Mouse (Mus musculus): Measurements from ENCODE around the gene Apip. TPM values are rescaled to one million over a fixed set of nuclear protein-coding genes. Genes with fewer than 3 reads are reported as not detected.
A peak's percentile ranks its signal among the peaks of the same experiment; 100 is the strongest.

Apip gene
- polyA plus RNA-seq, 1 experiment from 2014 or later: 51.0 TPM

- no peak overlapping the region for H3K4me2 ChIP-seq (ENCODE audit: low read depth, low read length)
- H3K4me3 ChIP-seq (ENCODE audit: low read length): no peak overlapping the region
- H3K9ac ChIP-seq (ENCODE audit: low read depth, low read length): no peak overlapping the region
- 78% methylated on average over 10 of the region's 10 CpGs for WGBS
- ATAC-seq: no peak
- H3K4me1 ChIP-seq (ENCODE audit: control insufficient read depth, insufficient read depth, low read length): no peaks in the 10 kb centered on the region
- H3K36me3 ChIP-seq (ENCODE audit: control insufficient read depth, insufficient read depth, low read length): 0 out of 2 replicates have a peak, but pooled peaks cover 3% of the 10 kb centered on the region
- H3K9me3 ChIP-seq (ENCODE audit: control insufficient read depth, low read length): no peaks in the 10 kb centered on the region
- no peak overlapping the region for H3K27ac ChIP-seq (ENCODE audit: low read length)
- no peaks in the 10 kb centered on the region for H3K27me3 ChIP-seq (replicated peaks; ENCODE audit: control insufficient read depth, insufficient read depth, low read length)
Observed at GRCm38 (mm10) chr2:103085633-103086032, 12.2 kb downstream of the Apip start.

GRCm38 (mm10) chr2:103086432-103086831 is 13.0 kb downstream of the Apip start:
- 0 out of 2 replicates have a peak, but pooled peaks cover 3% of the 10 kb centered on the region for H3K36me3 ChIP-seq (ENCODE audit: control insufficient read depth, insufficient read depth, low read length)
- no peaks in the 10 kb centered on the region for H3K9me3 ChIP-seq (ENCODE audit: control insufficient read depth, low read length)
- H3K4me2 ChIP-seq (ENCODE audit: low read depth, low read length): no peak overlapping the region
- no peak for ATAC-seq
- 4% methylated on average over 1 of the region's 1 CpGs for WGBS
- H3K4me1 ChIP-seq (ENCODE audit: control insufficient read depth, insufficient read depth, low read length): no peaks in the 10 kb centered on the region
- H3K9ac ChIP-seq (ENCODE audit: low read depth, low read length): no peak overlapping the region
- H3K27me3 ChIP-seq (replicated peaks; ENCODE audit: control insufficient read depth, insufficient read depth, low read length): no peaks in the 10 kb centered on the region
- no peak overlapping the region for H3K27ac ChIP-seq (ENCODE audit: low read length)
- no peak overlapping the region for H3K4me3 ChIP-seq (ENCODE audit: low read length)

- Histone ChIP-seq H3K9me3 (ENCODE audit: control insufficient read depth, low read length) (no peaks in the 10 kb centered on the region), H3K4me2 (ENCODE audit: low read depth, low read length) (no peak overlapping the region), H3K4me3 (ENCODE audit: low read length) (no peak overlapping the region), H3K27ac (ENCODE audit: low read length) (no peak overlapping the region), H3K27me3 (replicated peaks; ENCODE audit: control insufficient read depth, insufficient read depth, low read length) (no peaks in the 10 kb centered on the region), H3K36me3 (ENCODE audit: control insufficient read depth, insufficient read depth, low read length) (0 out of 2 replicates have a peak, but pooled peaks cover 3% of the 10 kb centered on the region), H3K9ac (ENCODE audit: low read depth, low read length) (no peak overlapping the region), H3K4me1 (ENCODE audit: control insufficient read depth, insufficient read depth, low read length) (no peaks in the 10 kb centered on the region)
- 96% methylated on average over 4 of the region's 4 CpGs for WGBS
- ATAC-seq: no peak
Observed at GRCm38 (mm10) chr2:103088099-103088498, 14.6 kb downstream of the Apip start.

GRCm38 (mm10) chr2:103089521-103089920 is 16.0 kb downstream of the Apip start:
- Histone ChIP-seq H3K9me3 (ENCODE audit: control insufficient read depth, low read length) (no peaks in the 10 kb centered on the region), H3K4me3 (ENCODE audit: low read length) (no peak overlapping the region), H3K36me3 (ENCODE audit: control insufficient read depth, insufficient read depth, low read length) (0 out of 2 replicates have a peak, but pooled peaks cover 3% of the 10 kb centered on the region), H3K27me3 (replicated peaks; ENCODE audit: control insufficient read depth, insufficient read depth, low read length) (no peaks in the 10 kb centered on the region), H3K9ac (ENCODE audit: low read depth, low read length) (no peak overlapping the region), H3K27ac (ENCODE audit: low read length) (no peak overlapping the region), H3K4me2 (ENCODE audit: low read depth, low read length) (no peak overlapping the region), H3K4me1 (ENCODE audit: control insufficient read depth, insufficient read depth, low read length) (no peaks in the 10 kb centered on the region)
- no peak for ATAC-seq
- 79% methylated on average over 6 of the region's 6 CpGs for WGBS

- H3K27ac ChIP-seq (ENCODE audit: low read length): no peak overlapping the region
- H3K4me1 ChIP-seq (ENCODE audit: control insufficient read depth, insufficient read depth, low read length): no peaks in the 10 kb centered on the region
- 69% methylated on average over 5 of the region's 5 CpGs for WGBS
Observed at GRCm38 (mm10) chr2:103102595-103102994, 29.1 kb downstream of the Apip start.

GRCm38 (mm10) chr2:103106172-103106571 is 32.7 kb downstream of the Apip start:
- ATAC-seq: no peak
- Histone ChIP-seq H3K4me2 (ENCODE audit: low read depth, low read length) (no peak overlapping the region), H3K4me1 (ENCODE audit: control insufficient read depth, insufficient read depth, low read length) (no peaks in the 10 kb centered on the region), H3K9ac (ENCODE audit: low read depth, low read length) (no peak overlapping the region), H3K27ac (ENCODE audit: low read length) (no peak overlapping the region), H3K4me3 (ENCODE audit: low read length) (no peak overlapping the region), H3K36me3 (ENCODE audit: control insufficient read depth, insufficient read depth, low read length) (no peaks in the 10 kb centered on the region), H3K9me3 (ENCODE audit: control insufficient read depth, low read length) (no peaks in the 10 kb centered on the region), H3K27me3 (replicated peaks; ENCODE audit: control insufficient read depth, insufficient read depth, low read length) (no peaks in the 10 kb centered on the region)
- WGBS: 82% methylated on average over 2 of the region's 2 CpGs

More at GRCm38 (mm10) chr2:103102595-103102994, 29.1 kb downstream of the Apip start:
- no peaks in the 10 kb centered on the region for H3K9me3 ChIP-seq (ENCODE audit: control insufficient read depth, low read length)
- H3K9ac ChIP-seq (ENCODE audit: low read depth, low read length): no peak overlapping the region
- no peak overlapping the region for H3K4me2 ChIP-seq (ENCODE audit: low read depth, low read length)
- H3K36me3 ChIP-seq (ENCODE audit: control insufficient read depth, insufficient read depth, low read length): no peaks in the 10 kb centered on the region
- H3K4me3 ChIP-seq (ENCODE audit: low read length): no peak overlapping the region
- no peak for ATAC-seq
- no peaks in the 10 kb centered on the region for H3K27me3 ChIP-seq (replicated peaks; ENCODE audit: control insufficient read depth, insufficient read depth, low read length)

- H3K27ac ChIP-seq (ENCODE audit: low read length): no peak overlapping the region
- no peaks in the 10 kb centered on the region for H3K27me3 ChIP-seq (replicated peaks; ENCODE audit: control insufficient read depth, insufficient read depth, low read length)
- H3K9ac ChIP-seq (ENCODE audit: low read depth, low read length): no peak overlapping the region
- no peak for ATAC-seq
- H3K9me3 ChIP-seq (ENCODE audit: control insufficient read depth, low read length): no peaks in the 10 kb centered on the region
- no peak overlapping the region for H3K4me2 ChIP-seq (ENCODE audit: low read depth, low read length)
- H3K4me3 ChIP-seq (ENCODE audit: low read length): no peak overlapping the region
- H3K4me1 ChIP-seq (ENCODE audit: control insufficient read depth, insufficient read depth, low read length): no peaks in the 10 kb centered on the region
- H3K36me3 ChIP-seq (ENCODE audit: control insufficient read depth, insufficient read depth, low read length): no peaks in the 10 kb centered on the region
- WGBS: 65% methylated on average over 8 of the region's 8 CpGs
Observed at GRCm38 (mm10) chr2:103111669-103112068, 38.2 kb downstream of the Apip start.

- H3K27me3 ChIP-seq (replicated peaks; ENCODE audit: control insufficient read depth, insufficient read depth, low read length): no peaks in the 10 kb centered on the region
- no peaks in the 10 kb centered on the region for H3K9me3 ChIP-seq (ENCODE audit: control insufficient read depth, low read length)
- no peak overlapping the region for H3K27ac ChIP-seq (ENCODE audit: low read length)
- no peak overlapping the region for H3K4me2 ChIP-seq (ENCODE audit: low read depth, low read length)
- no peaks in the 10 kb centered on the region for H3K36me3 ChIP-seq (ENCODE audit: control insufficient read depth, insufficient read depth, low read length)
- H3K4me3 ChIP-seq (ENCODE audit: low read length): no peak overlapping the region
- no peak for ATAC-seq
- 75% methylated on average over 5 of the region's 5 CpGs for WGBS
- H3K4me1 ChIP-seq (ENCODE audit: control insufficient read depth, insufficient read depth, low read length): peaks cover 3% of the 10 kb centered on the region; the same call in 1 of the 2 replicates
- no peak overlapping the region for H3K9ac ChIP-seq (ENCODE audit: low read depth, low read length)
Observed at GRCm38 (mm10) chr2:103117212-103117611, 43.7 kb downstream of the Apip start.

- peaks cover 3% of the 10 kb centered on the region; the same call in 1 of the 2 replicates for H3K4me1 ChIP-seq (ENCODE audit: control insufficient read depth, insufficient read depth, low read length)
- H3K36me3 ChIP-seq (ENCODE audit: control insufficient read depth, insufficient read depth, low read length): no peaks in the 10 kb centered on the region
- ATAC-seq: peak; percentile 56; the same call in 1 of the 2 replicates
- 59% methylated on average over 6 of the region's 6 CpGs for WGBS
- no peaks in the 10 kb centered on the region for H3K9me3 ChIP-seq (ENCODE audit: control insufficient read depth, low read length)
- no peak overlapping the region for H3K4me3 ChIP-seq (ENCODE audit: low read length)
- H3K27ac ChIP-seq (ENCODE audit: low read length): peak overlapping the region; percentile 45; the same call in 1 of the 2 replicates
- no peak overlapping the region for H3K4me2 ChIP-seq (ENCODE audit: low read depth, low read length)
- no peak overlapping the region for H3K9ac ChIP-seq (ENCODE audit: low read depth, low read length)
- no peaks in the 10 kb centered on the region for H3K27me3 ChIP-seq (replicated peaks; ENCODE audit: control insufficient read depth, insufficient read depth, low read length)
Observed at GRCm38 (mm10) chr2:103118324-103119196, 45.1 kb downstream of the Apip start.

Data from intestine, embryonic 16.5 days (tissue).